Mouse (Mus musculus) mature B cell (primary cell): ENCODE data around the gene Rnf130.

ENCODE experiments used
- in situ Hi-C: fragments of 300-500 bp; cut with MboI; formaldehyde crosslinking; loops from 2 replicates; pipeline ENCODE4 v1.14.3; 2019

The Rnf130 gene

DNA sequence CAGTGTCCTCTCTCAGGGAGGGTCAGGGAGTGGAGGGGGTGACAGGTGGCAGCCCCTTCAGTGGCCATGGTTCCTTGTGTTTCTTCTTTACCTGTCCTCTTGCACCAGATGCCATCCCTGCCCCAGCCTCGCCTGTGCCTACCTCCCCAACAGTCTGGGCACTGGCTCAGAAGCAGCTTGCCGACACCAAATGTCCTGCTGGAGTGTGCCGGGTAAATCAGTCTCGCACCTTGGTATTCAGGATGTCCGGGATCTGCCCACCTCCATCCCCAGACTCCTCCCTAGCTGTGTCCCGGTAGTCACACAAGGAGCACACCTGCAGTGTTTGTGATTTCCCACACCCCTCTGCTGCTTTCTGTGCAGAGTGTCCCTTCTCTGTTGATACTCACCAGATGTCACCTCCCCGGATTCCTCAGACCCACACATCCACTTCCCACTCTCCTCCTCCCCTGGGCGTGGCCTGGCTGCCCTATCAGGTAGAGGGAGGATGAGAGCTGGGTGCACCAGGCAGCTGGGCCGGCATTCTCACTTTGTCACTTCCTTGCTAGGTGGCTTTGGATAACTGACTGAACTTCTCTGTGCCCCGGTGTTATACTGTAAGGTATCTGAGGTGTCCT is 113.2 kb downstream of the Rnf130 start:
- in situ Hi-C loops = no loop called here

DNA sequence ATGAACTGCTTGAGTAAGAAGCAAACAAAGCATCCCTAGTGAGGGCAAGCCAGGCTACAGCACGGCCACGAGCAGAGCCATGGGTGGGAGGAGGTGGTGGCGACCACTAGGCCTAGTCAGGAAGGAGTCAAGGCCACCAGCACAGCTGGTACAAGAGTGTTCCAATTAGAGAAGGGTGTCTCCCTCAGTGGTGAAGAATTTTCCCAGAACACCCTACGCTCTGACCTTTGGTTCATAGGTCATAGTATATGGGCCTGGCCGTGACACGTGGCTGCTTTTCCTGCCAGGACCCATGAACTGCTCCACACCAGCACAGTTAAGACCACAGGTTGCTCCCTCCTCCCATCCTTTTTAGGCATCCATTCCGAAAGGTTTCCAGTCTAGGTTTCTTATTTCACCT is 114.4 kb downstream of the Rnf130 start:
- in situ Hi-C loops = no loop called here

DNA sequence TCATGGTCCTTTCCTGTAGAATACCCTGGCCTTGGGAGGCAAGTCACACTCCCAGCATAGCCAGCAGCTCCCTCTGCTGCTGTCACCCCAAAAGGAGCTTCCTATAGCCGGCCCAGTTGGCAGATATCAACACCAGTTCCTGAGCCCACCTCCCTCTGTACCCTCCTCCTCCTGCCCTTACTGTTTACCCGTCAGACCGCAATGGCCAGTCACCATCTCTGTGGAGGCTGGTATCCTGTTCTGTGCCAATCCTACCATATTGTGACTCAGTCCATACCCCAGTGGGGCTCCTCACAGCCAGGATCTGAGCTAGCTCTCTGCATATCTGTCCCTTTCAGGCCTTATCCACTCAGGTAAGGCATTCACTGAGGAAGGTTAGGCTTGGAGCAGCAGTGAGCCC is 120.4 kb downstream of the Rnf130 start:
- in situ Hi-C loops = no loop called here

DNA sequence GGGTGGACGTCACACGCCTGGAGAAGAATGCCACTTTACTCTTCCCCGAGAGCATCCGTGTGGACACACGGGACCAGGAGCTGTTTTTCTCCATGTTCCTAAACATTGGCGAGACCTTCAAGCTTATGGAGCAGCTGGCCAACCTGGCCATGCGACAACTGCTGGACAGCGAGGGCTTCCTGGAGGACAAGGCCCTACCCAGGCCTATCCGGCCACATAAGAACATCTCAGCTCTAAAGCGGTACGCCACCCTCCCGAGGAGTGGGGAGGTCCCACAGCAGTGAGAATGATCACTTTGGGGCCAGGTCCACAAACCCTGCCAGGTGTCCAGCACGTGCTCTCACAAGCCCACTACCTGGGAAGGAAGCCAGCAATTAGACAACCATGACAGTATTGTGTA is 121.0 kb downstream of the Rnf130 start:
- in situ Hi-C loops = no loop called here

DNA sequence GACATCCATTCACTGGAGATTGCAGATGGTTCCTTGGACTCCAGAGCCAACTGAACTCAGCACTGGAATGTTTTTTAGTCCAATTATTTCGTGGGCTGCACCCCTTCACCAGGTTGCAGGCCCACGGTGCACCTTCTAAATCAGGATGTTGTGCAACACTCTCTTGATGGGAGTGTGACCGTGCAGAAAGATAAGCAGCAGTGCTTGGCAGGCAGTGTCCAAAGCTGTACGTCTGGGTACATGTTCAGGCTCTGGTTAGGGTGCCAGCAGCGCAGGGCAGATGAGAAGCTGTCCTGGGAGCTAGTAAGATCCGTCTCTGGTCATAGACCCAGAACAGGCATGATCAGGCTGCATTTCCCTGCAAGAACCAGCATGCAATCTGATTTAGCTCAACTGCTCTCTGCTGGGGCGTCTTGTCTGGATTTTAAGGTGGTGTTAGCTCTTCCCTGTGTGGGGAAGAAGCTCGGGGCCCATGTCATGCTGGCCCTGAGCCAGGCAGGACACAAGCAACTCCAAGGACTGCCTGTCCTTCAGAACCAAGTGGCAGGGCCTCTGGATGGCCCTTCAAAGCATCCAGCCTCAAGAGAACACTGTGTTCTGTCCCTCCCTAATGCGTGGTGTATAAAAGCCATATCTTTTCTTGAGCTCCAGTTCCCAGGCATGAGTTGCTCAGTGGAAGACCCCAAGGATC is 122.3 kb downstream of the Rnf130 start:
- in situ Hi-C loops = no loop called here

DNA sequence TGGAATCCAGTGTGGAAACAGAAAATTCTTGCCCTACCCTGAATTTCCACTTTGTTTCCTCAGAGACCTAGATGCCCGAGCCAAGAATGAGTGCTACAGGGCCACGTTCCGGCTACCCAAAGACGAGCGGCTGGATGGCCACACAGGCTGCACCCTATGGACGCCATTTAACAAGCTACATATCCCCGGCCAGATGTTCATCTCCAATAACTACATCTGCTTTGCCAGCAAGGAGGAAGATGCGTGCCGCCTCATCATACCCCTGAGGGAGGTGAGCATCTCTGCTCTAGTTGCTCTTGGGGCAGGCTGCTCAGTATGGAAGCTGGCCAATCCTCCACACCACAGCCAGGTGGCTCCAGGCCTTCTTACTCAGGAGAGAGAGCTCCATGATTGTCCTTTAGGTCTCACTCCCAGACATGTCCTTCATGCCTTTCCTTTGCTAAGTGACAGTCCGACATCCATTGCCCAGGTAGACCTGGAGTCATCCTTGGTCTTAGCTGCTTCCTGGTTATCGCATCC is 122.9 kb downstream of the Rnf130 start:
- in situ Hi-C loops = no loop called here

DNA sequence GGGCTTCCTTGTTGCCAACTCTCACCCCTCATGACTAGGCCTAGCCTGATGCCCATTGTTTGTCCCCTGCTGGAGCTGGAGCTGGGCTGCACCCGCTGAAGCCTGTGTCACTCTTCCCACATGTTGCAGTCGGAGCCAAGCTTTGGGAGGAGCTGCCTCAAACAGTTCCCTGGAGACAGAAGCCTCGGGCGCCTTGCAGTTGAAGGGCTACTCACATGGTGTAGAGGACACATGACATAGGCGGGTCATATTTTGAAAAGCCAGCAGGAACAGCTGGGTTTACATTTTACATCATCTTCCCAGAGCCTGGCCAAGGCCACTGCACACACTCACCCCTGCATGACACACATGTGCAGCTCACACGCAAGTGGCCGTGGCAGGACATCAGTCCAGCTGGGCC is 124.1 kb downstream of the Rnf130 start:
- in situ Hi-C loops = no loop called here

DNA sequence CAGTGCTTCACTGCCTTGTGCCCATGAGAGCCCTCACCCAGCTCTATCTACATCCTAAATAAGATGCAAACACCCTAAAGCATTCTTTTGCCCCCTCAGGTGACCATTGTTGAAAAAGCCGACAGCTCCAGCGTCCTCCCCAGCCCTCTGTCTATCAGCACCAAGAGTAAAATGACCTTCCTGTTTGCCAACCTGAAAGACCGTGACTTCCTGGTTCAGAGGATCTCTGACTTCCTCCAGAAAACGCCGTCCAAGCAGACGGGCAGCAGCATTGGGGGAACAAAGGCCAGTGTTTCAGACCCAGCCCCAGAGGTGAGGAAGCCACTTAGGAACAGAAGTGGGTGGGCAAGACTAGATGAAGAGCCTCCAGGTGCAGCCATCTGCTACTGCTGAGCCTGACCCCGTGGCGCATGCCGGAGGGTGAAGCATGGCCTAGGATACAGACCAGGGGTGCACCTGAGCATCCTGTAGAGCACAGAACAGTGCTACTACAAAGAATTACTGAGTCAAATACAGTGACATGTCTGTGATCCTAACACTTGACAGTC is 124.5 kb downstream of the Rnf130 start:
- in situ Hi-C loops = no loop called here

DNA sequence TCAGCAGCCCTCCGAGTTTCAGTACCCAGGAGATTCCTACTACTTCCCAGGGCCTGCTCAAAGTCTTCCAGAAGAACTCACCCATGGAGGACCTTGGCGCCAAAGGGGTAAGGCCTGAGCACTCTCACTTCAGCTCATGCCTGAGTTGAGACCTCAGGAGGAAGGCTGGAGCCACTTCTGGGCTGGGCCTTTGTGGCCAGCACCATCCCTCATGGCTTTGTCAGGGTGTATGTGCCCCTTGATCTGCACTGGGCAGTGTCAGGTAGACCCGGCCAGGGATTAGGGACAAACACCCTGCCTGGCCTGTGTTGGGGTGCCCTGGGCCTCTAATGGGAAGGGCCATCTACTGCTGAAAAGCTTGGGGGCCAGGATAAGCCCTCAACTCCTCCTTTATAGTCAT is 126.2 kb downstream of the Rnf130 start:
- in situ Hi-C loops = no loop called here

DNA sequence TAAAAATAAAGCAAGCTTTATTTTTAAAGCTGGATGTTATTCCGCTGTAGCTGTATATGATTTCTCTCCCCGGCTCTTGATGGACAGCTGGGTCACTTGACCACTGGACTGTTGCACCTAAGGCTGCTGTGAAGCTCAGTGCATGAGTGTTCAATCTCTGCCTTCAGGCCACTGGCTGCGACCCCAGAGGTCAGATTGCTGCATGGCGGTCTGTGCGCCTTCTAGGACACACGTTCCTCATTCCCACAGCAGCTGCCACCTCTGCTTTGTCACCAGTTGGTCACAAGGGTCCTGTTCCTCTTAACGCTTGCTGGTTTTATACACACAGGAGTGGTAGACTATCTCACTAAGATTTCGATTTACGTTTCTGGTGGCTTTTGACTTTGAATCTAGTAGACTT is 129.0 kb downstream of the Rnf130 start:
- in situ Hi-C loops = no loop called here
